Mouse (Mus musculus) forebrain, embryonic 11.5 days (tissue): Measurements from ENCODE around the gene Ksr1. TPM values are rescaled to one million over a fixed set of nuclear protein-coding genes. Genes with fewer than 3 reads are reported as not detected.
A peak's percentile ranks its signal among the peaks of the same experiment; 100 is the strongest.

ENCODE experiments used
- ATAC-seq: fragments of 200-750 bp; cut with Nextera tagmentation; replicated peaks from 2 replicates; pipeline ENCODE4 v1.8.0; 2017; ENCODE audit warnings: moderate TSS enrichment; ENCODE audit not compliant: low FRiP score
- DNase-seq: peaks from one replicate; pipeline ENCODE4 v3.0.0-alpha.2; 2017; ENCODE audit warnings: low spot score
- H3K27ac ChIP-seq: fragments of 300-500 bp; sonication (generic); 2 replicates; pipeline ENCODE4 v1.5.1; 2014; ENCODE audit warnings: low read depth, low read length
- H3K27me3 ChIP-seq: fragments of 300-500 bp; sonication (generic); 2 replicates; pipeline ENCODE4 v1.6.1; 2014; ENCODE audit warnings: mild to moderate bottlenecking, low read length, mixed read lengths; ENCODE audit not compliant: control insufficient read depth, insufficient read depth
- H3K36me3 ChIP-seq: fragments of 300-500 bp; sonication (generic); 2 replicates; pipeline ENCODE4 v1.6.1; 2014; ENCODE audit warnings: mild to moderate bottlenecking, low read length, moderate library complexity, mixed read lengths; ENCODE audit not compliant: control insufficient read depth, insufficient read depth
- H3K4me1 ChIP-seq: fragments of 300-500 bp; sonication (generic); replicated peaks from 2 replicates; pipeline ENCODE4 v1.6.1; 2014; ENCODE audit warnings: low read length, mixed read lengths; ENCODE audit not compliant: control insufficient read depth, insufficient read depth
- H3K4me2 ChIP-seq: fragments of 300-500 bp; sonication (generic); 2 replicates; pipeline ENCODE4 v1.6.1; 2014; ENCODE audit warnings: low read depth, mild to moderate bottlenecking, low read length, moderate library complexity, mixed read lengths; ENCODE audit not compliant: severe bottlenecking
- H3K4me3 ChIP-seq: fragments of 300-500 bp; sonication (generic); 2 replicates; pipeline ENCODE4 v1.5.1; 2014; ENCODE audit warnings: low read depth, low read length
- H3K9ac ChIP-seq: fragments of 300-500 bp; sonication (generic); 2 replicates; pipeline ENCODE4 v1.6.1; 2014; ENCODE audit warnings: low read length
- H3K9me3 ChIP-seq: fragments of 300-500 bp; sonication (generic); 2 replicates; pipeline ENCODE4 v1.6.1; 2016; ENCODE audit warnings: low read length, mixed read lengths; ENCODE audit not compliant: control insufficient read depth
- WGBS: fragments of 180-500 bp; shearing (Covaris S2); extraction: QIAGEN DNeasy Blood & Tissue Kit; methylation state at CpG from one replicate; pipeline ENCODE4 v1.1.7; 2014; 5-methylcytosine and 5-hydroxymethylcytosine counted together
- polyA plus RNA-seq: library from polyadenylated mRNA; unstranded; fragments of >200 nt; fragmentation: Nextera tagmentation; extraction: Ambion mirVana; gene quantifications from 2 replicates; pipeline ENCODE4 v1.2.1, GENCODE M21; 2014

Ksr1 gene
- polyA plus RNA-seq, 1 experiment from 2014 or later = 5.2 TPM

GRCm38 (mm10) chr11:79125775-79126174 is 20.4 kb downstream of the Ksr1 start:
- ATAC-seq (no peak), DNase-seq (no peak)
- Histone ChIP-seq H3K4me2 (no peak overlapping the region), H3K9me3 (no peaks in the 10 kb centered on the region), H3K27ac (no peak overlapping the region), H3K9ac (no peak overlapping the region), H3K4me1 (0 out of 2 replicates have a peak, but pooled peaks cover 2% of the 10 kb centered on the region), H3K4me3 (no peak overlapping the region), H3K27me3 (no peaks in the 10 kb centered on the region), H3K36me3 (no peaks in the 10 kb centered on the region)
- 82% methylated on average over 8 of the region's 8 CpGs for WGBS

DNA sequence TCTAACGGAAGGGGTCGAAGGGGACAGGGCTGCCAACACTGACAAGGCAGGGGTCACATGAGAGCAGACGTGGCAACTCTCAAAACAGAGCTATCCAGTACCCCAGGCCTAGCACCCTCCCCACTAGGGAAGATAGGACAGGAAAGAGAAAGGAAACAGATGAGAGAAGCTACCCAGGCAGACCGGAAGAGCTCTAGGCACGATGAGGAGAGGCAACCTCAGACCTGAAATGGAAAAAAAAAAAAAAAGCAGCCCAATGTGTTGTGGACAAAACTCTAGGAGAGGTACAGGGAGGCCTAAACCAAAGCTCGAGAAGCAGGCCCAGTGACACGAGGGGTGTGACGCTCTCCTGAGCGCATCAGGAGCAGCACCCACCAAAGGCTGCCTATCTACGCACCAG is 23.7 kb downstream of the Ksr1 start:
- H3K4me1 ChIP-seq = peaks cover 8% of the 10 kb centered on the region; the same call in 1 of the 2 replicates
- H3K4me3 ChIP-seq = no peak overlapping the region
- no peaks in the 10 kb centered on the region for H3K36me3 ChIP-seq
- H3K27ac ChIP-seq = no peak overlapping the region
- DNase-seq = no peak
- 87% methylated on average over 10 of the region's 10 CpGs for WGBS
- H3K27me3 ChIP-seq = no peaks in the 10 kb centered on the region
- H3K4me2 ChIP-seq = no peak overlapping the region
- no peak for ATAC-seq
- H3K9ac ChIP-seq = no peak overlapping the region
- no peaks in the 10 kb centered on the region for H3K9me3 ChIP-seq

- peaks cover 8% of the 10 kb centered on the region; the same call in 1 of the 2 replicates for H3K4me1 ChIP-seq
- WGBS = 76% methylated on average over 3 of the region's 3 CpGs
Observed at GRCm38 (mm10) chr11:79120087-79120486, 26.1 kb downstream of the Ksr1 start.

GRCm38 (mm10) chr11:79118918-79119377 is 27.3 kb downstream of the Ksr1 start:
- DNase-seq = no peak
- Histone ChIP-seq H3K36me3 (no peaks in the 10 kb centered on the region), H3K9ac (no peak overlapping the region), H3K4me3 (no peak overlapping the region), H3K27ac (no peak overlapping the region), H3K4me1 (peaks cover 12% of the 10 kb centered on the region; the same call in 1 of the 2 replicates), H3K4me2 (no peak overlapping the region), H3K9me3 (no peaks in the 10 kb centered on the region), H3K27me3 (no peaks in the 10 kb centered on the region)
- no peak for ATAC-seq
- WGBS = 70% methylated on average over 5 of the region's 5 CpGs

More at GRCm38 (mm10) chr11:79120087-79120486, 26.1 kb downstream of the Ksr1 start:
- Histone ChIP-seq H3K36me3 (no peaks in the 10 kb centered on the region), H3K4me3 (no peak overlapping the region), H3K4me2 (no peak overlapping the region), H3K27me3 (no peaks in the 10 kb centered on the region), H3K9me3 (no peaks in the 10 kb centered on the region), H3K27ac (no peak overlapping the region), H3K9ac (no peak overlapping the region)
- ATAC-seq (no peak), DNase-seq (no peak)

DNA sequence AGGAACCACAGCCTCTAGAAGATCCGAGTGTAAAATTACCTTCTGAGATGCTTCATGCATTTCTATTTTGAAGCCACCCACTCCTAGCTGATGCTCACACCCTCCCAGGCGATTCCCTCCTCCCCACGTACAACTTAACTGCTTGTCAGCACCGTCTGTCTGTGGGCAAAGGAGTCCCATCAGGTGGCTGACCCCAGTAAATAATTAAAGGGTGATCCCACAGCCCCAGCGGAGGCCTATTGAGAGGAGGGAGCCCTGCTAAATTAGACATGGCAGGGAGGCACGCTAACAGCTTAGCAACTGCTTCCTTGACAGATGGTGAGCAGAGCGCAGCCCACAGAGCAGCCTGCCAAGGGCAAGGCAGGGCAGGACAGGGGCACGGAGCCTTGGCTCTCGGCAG is 29.5 kb downstream of the Ksr1 start:
- DNase-seq = peak; percentile 58
- no peaks in the 10 kb centered on the region for H3K36me3 ChIP-seq
- H3K4me2 ChIP-seq = no peak overlapping the region
- no peak overlapping the region for H3K9ac ChIP-seq
- H3K9me3 ChIP-seq = no peaks in the 10 kb centered on the region
- peaks cover 17% of the 10 kb centered on the region; the same call in 1 of the 2 replicates for H3K4me1 ChIP-seq
- WGBS = 28% methylated on average over 9 of the region's 9 CpGs
- no peaks in the 10 kb centered on the region for H3K27me3 ChIP-seq
- 0 out of 2 replicates have a peak, but pooled peaks have one; percentile 36 for ATAC-seq
- no peak overlapping the region for H3K4me3 ChIP-seq
- H3K27ac ChIP-seq = peak overlapping the region; percentile 5; the same call in 1 of the 2 replicates

DNA sequence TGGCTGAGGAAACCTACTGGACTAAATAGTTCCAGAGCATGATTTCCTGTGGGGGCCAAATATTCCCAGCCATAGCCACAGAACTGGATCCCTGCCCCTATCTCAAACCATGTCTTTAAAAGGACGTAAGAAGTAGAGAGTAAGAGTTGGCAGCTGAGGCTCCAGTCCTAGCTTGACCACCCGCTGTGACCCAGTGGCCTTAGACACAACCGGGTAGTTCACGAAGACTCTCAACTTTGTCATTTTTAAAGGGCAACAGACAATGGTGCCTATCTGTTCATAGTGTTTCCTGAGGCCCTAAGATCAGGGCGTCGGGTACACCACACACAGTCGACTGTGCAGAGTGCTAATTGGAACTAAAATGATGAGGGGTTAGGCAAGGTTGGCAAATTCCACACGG is 30.5 kb downstream of the Ksr1 start:
- DNase-seq = no peak
- Histone ChIP-seq H3K4me3 (no peak overlapping the region), H3K9ac (no peak overlapping the region), H3K4me2 (no peak overlapping the region), H3K9me3 (no peaks in the 10 kb centered on the region), H3K36me3 (no peaks in the 10 kb centered on the region), H3K4me1 (peaks cover 17% of the 10 kb centered on the region; the same call in 1 of the 2 replicates), H3K27ac (no peak overlapping the region), H3K27me3 (no peaks in the 10 kb centered on the region)
- WGBS = 76% methylated on average over 8 of the region's 8 CpGs
- ATAC-seq = no peak

DNA sequence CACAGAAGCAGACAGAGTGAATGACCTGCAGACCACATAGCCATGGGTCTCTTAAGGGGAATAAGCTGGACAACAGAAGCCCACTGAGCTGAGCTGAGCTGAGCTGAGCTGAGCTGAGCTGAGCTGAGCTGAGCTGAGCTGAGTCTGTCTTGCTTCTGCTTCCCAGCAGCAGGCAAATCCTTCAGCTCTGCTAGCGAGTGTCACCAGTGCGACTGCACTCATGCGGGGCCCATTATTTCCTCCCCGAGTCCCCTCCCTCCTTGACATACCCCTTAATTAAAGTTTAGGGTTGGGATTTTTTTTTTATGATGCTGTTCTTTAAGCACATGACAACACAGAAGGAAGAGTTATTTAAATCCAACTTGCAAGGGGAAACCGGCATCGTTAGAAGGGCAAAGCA is 32.1 kb downstream of the Ksr1 start:
- WGBS = 60% methylated on average over 6 of the region's 6 CpGs
- H3K27me3 ChIP-seq = no peaks in the 10 kb centered on the region
- H3K4me2 ChIP-seq = no peak overlapping the region
- peaks cover 15% of the 10 kb centered on the region; the same call in 1 of the 2 replicates for H3K4me1 ChIP-seq
- DNase-seq = no peak
- no peak overlapping the region for H3K4me3 ChIP-seq
- no peak for ATAC-seq
- no peak overlapping the region for H3K27ac ChIP-seq
- no peaks in the 10 kb centered on the region for H3K9me3 ChIP-seq
- H3K9ac ChIP-seq = no peak overlapping the region
- H3K36me3 ChIP-seq = no peaks in the 10 kb centered on the region

DNA sequence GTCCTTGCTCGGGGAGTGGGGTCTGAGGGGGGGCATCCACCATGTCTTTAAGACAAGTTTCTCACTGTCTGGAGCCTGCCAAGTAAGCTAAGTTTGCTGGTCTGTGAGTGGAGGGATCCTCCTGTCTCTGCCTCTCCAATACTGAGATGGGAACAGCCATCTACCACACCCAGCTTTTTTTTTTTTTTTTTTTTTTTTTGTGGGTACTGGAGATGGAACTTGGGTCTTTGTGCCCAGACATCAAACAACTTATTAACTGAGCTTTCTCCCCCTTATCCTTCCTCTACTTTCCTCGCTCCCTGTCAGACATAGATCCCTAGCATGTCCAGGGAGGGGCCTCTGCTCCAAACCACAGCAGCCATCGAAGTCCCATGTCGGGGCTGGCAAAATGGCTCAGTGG is 32.8 kb downstream of the Ksr1 start:
- H3K4me1 ChIP-seq = peaks cover 9% of the 10 kb centered on the region; the same call in 1 of the 2 replicates
- H3K9ac ChIP-seq = no peak overlapping the region
- H3K4me3 ChIP-seq = no peak overlapping the region
- no peak overlapping the region for H3K4me2 ChIP-seq
- H3K27ac ChIP-seq = no peak overlapping the region
- WGBS = 88% methylated on average over 4 of the region's 4 CpGs
- H3K36me3 ChIP-seq = no peaks in the 10 kb centered on the region
- H3K27me3 ChIP-seq = no peaks in the 10 kb centered on the region
- ATAC-seq = no peak
- no peaks in the 10 kb centered on the region for H3K9me3 ChIP-seq
- DNase-seq = no peak
